Comparison of ENCODE assay signal across 16 mouse cellular contexts in the genomic region with DNA sequence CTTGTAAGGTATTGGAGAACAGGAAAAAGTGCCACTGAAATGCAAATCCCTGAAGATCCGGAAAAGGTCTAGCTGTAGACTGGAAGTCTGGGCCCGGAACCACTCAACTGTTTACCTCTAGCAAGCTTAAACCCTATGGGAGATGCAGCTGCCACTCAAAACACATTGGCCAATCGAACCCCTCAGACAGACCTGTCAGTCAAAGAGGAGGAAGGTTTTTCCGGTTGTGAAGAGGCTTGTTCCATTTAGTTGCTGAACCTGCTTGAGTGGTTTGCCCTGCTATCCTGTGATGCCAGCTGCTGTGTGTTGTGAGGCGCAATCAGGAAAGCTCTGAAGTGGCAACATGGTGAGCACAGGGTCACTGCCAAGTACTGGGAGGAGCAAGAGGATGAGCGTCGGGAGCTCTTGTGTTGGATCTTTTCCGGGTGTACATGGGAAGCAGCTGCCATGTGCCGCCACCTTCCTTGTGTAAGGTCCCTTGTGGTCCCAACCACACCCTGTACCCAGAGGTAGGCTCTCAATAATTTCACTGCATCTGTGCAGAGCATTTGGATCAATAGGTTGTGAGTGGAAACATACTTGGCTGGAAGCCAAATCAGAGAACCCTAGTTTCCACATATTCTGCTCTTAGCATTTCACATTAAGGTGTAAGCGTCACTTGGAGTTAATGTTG. TPM values are rescaled to one million over a fixed set of nuclear protein-coding genes. Genes with fewer than 3 reads are reported as not detected.
DNase-seq lines count a peak whose midpoint lies in the region; ATAC-seq and TF ChIP-seq lines count a peak whose summit lies in the region.
"Had no signal": no experiment of that assay in that cellular context is flagged by ENCODE, and none has a peak within 500 bp of the region (broad histone marks: within the 10 kb centered on the region; RNA-seq: fewer than 3 reads in every experiment).

No protein-coding gene starts in this region.

- no peak for ATAC-seq in heart, embryonic 13.5 days (ENCODE audit: extremely low read depth, insufficient number of reproducible peaks, low FRiP score, low TSS enrichment)
- ATAC-seq in liver, embryonic 11.5 days (replicated peaks; ENCODE audit: low FRiP score), result peak; percentile 78
- ATAC-seq in hindbrain, embryonic 13.5 days (ENCODE audit: low FRiP score), result no peak
- ATAC-seq: forebrain, embryonic 13.5 days had no signal

- peak overlapping the region; percentile 33 for H3K4me3 ChIP-seq in heart, embryonic 13.5 days
- peak overlapping the region; percentile 89 for H3K4me3 ChIP-seq in ES-Bruce4 (ENCODE audit: low read depth, low read length)
- H3K4me3 ChIP-seq in liver, embryonic 11.5 days (ENCODE audit: low read depth, low read length), result peak overlapping the region; percentile 37
- H3K4me3 ChIP-seq in thymus, adult 2 months (ENCODE audit: control insufficient read depth, insufficient read depth, low read length), result no peak overlapping the region
- no peak overlapping the region for H3K4me3 ChIP-seq in hindbrain, embryonic 13.5 days
- no peak overlapping the region for H3K4me3 ChIP-seq in gastrocnemius, adult 2 months
- H3K4me3 ChIP-seq: forebrain, embryonic 13.5 days had no signal

- DNase-seq in heart, adult 18-20 months, result no peak
- peak; percentile 99 for DNase-seq in R1 (ENCODE audit: low read depth, low spot score)
- DNase-seq in liver, embryonic 11.5 days (ENCODE audit: low spot score), result no peak
- no peak for DNase-seq in thymus, adult 2 months
- DNase-seq in gastrocnemius, adult 2 months, result no peak
- DNase-seq: adrenal gland, postnatal 36 days; cerebellum, adult 9-11 months; lung, postnatal 36 days had no signal

- H3K9ac ChIP-seq in heart, embryonic 13.5 days, result no peak overlapping the region
- H3K9ac ChIP-seq in ES-Bruce4 (ENCODE audit: low read depth, poor library complexity, severe bottlenecking), result peak overlapping the region; percentile 26
- no peak overlapping the region for H3K9ac ChIP-seq in liver, embryonic 11.5 days (ENCODE audit: low read depth, low read length)
- no peak overlapping the region for H3K9ac ChIP-seq in hindbrain, embryonic 13.5 days
- H3K9ac ChIP-seq: forebrain, embryonic 13.5 days had no signal

- H3K27me3 ChIP-seq in heart, embryonic 13.5 days (replicated peaks), result no peaks in the 10 kb centered on the region
- H3K27me3 ChIP-seq in ES-Bruce4 (ENCODE audit: control insufficient read depth, insufficient read depth, low read length, poor library complexity, severe bottlenecking), result no peaks in the 10 kb centered on the region
- no peaks in the 10 kb centered on the region for H3K27me3 ChIP-seq in liver, embryonic 11.5 days (replicated peaks; ENCODE audit: control insufficient read depth, insufficient read depth, low read length)
- no peaks in the 10 kb centered on the region; the same call in 1 of the 2 replicates for H3K27me3 ChIP-seq in thymus, adult 2 months (ENCODE audit: control insufficient read depth, insufficient read depth, low read length)
- no peaks in the 10 kb centered on the region for H3K27me3 ChIP-seq in hindbrain, embryonic 13.5 days
- H3K27me3 ChIP-seq: forebrain, embryonic 13.5 days had no signal

- H3K27ac ChIP-seq in heart, embryonic 13.5 days (replicated peaks), result no peak overlapping the region
- H3K27ac ChIP-seq in ES-Bruce4 (ENCODE audit: insufficient read depth, low read length), result peak overlapping the region; percentile 46
- no peak overlapping the region for H3K27ac ChIP-seq in liver, embryonic 11.5 days (ENCODE audit: low read depth, low read length)
- H3K27ac ChIP-seq in thymus, adult 2 months (ENCODE audit: control insufficient read depth, insufficient read depth, low read length), result no peak overlapping the region
- no peak overlapping the region for H3K27ac ChIP-seq in hindbrain, embryonic 13.5 days
- no peak overlapping the region for H3K27ac ChIP-seq in gastrocnemius, adult 2 months
- H3K27ac ChIP-seq: forebrain, embryonic 13.5 days had no signal

- H3K36me3 ChIP-seq in heart, embryonic 13.5 days, result no peaks in the 10 kb centered on the region
- peaks cover 9% of the 10 kb centered on the region; the same call in 1 of the 2 replicates for H3K36me3 ChIP-seq in ES-Bruce4 (ENCODE audit: control insufficient read depth, insufficient read depth, low read length, poor library complexity, severe bottlenecking)
- no peaks in the 10 kb centered on the region for H3K36me3 ChIP-seq in liver, embryonic 11.5 days (ENCODE audit: control insufficient read depth, insufficient read depth, low read length)
- no peaks in the 10 kb centered on the region for H3K36me3 ChIP-seq in thymus, adult 2 months (ENCODE audit: control insufficient read depth, insufficient read depth, low read length)
- no peaks in the 10 kb centered on the region for H3K36me3 ChIP-seq in hindbrain, embryonic 13.5 days

- H3K4me1 ChIP-seq in heart, embryonic 13.5 days, result no peaks in the 10 kb centered on the region
- no peaks in the 10 kb centered on the region for H3K4me1 ChIP-seq in ES-Bruce4 (ENCODE audit: control insufficient read depth, insufficient read depth, low read length)
- H3K4me1 ChIP-seq in liver, embryonic 11.5 days (replicated peaks; ENCODE audit: control insufficient read depth, insufficient read depth, low read length), result no peaks in the 10 kb centered on the region
- no peaks in the 10 kb centered on the region for H3K4me1 ChIP-seq in thymus, adult 2 months (replicated peaks; ENCODE audit: control insufficient read depth, insufficient read depth, low read length)
- no peaks in the 10 kb centered on the region for H3K4me1 ChIP-seq in hindbrain, embryonic 13.5 days (replicated peaks)
- H3K4me1 ChIP-seq: forebrain, embryonic 13.5 days had no signal

- TF ChIP-seq CTCF in ES-Bruce4 (IDR thresholded peaks at IDR 0.05; ENCODE audit: low read depth, low read length), result no peak
- no peak for TF ChIP-seq CTCF in thymus, adult 2 months (IDR thresholded peaks at IDR 0.05; ENCODE audit: borderline replicate concordance, control insufficient read depth, extremely low read depth, insufficient read depth, low read length, poor library complexity)
- no peak for TF ChIP-seq CTCF in gastrocnemius, adult 2 months (IDR thresholded peaks at IDR 0.05)

- no peak for TF ChIP-seq EP300 in ES-Bruce4 (IDR thresholded peaks at IDR 0.05; ENCODE audit: insufficient read depth, low read depth, low read length)

- 0 out of 2 replicates have a peak, but pooled peaks cover 7% of the 10 kb centered on the region for H3K9me3 ChIP-seq in heart, embryonic 13.5 days
- H3K9me3 ChIP-seq in ES-Bruce4 (replicated peaks; ENCODE audit: control insufficient read depth, insufficient read depth, low read length, poor library complexity, severe bottlenecking), result no peaks in the 10 kb centered on the region
- H3K9me3 ChIP-seq in liver, embryonic 11.5 days (ENCODE audit: control insufficient read depth, low read length), result no peaks in the 10 kb centered on the region
- no peaks in the 10 kb centered on the region; the same call in 1 of the 2 replicates for H3K9me3 ChIP-seq in hindbrain, embryonic 13.5 days

- intact Hi-C loops in gastrocnemius, adult 2 months (cut with DNase I), result no loop called here

- WGBS in heart, embryonic 13.5 days, result 54% methylated on average over 10 of the region's 10 CpGs
- 63% methylated on average over 10 of the region's 10 CpGs for WGBS in liver, embryonic 11.5 days
- WGBS in thymus, adult 2 months, result 68% methylated on average over 10 of the region's 10 CpGs
- WGBS in hindbrain, embryonic 13.5 days, result 62% methylated on average over 10 of the region's 10 CpGs

- TF ChIP-seq POLR2A in ES-Bruce4 (IDR thresholded peaks at IDR 0.05; ENCODE audit: insufficient read depth, low read length), result no peak
- TF ChIP-seq POLR2A in thymus, adult 2 months (IDR thresholded peaks at IDR 0.05; ENCODE audit: control insufficient read depth, extremely low read depth, insufficient read depth, low read length, poor library complexity), result no peak

- H3K4me2 ChIP-seq in heart, embryonic 13.5 days, result peak overlapping the region; percentile 32
- peak overlapping the region; percentile 27; the same call in 1 of the 2 replicates for H3K4me2 ChIP-seq in liver, embryonic 11.5 days
- no peak overlapping the region for H3K4me2 ChIP-seq in hindbrain, embryonic 13.5 days
- H3K4me2 ChIP-seq: forebrain, embryonic 13.5 days had no signal

RNA-seq across cellular contexts. Expression of a gene that starts 42.9 kb away (rescaled TPM):
- polyA plus RNA-seq in heart, embryonic 13.5 days (2015; fragmentation: Nextera tagmentation; extraction: Ambion mirVana), result not detected in 2 replicates
- not detected for total RNA-seq in heart, adult 18-20 months (2021)
- polyA plus RNA-seq in ES-Bruce4 (2011; ENCODE audit: insufficient read depth, insufficient read length, low read depth, missing spikeins), result not detected in 2 replicates
- not detected in 2 replicates for polyA plus RNA-seq in liver, embryonic 11.5 days (2014; fragmentation: Nextera tagmentation; extraction: Ambion mirVana)
- not detected in 2 replicates for polyA plus RNA-seq in thymus, adult 2 months (2012; rRNA removed)
- polyA plus RNA-seq in hindbrain, embryonic 13.5 days (2015; fragmentation: Nextera tagmentation; extraction: Ambion mirVana), result not detected in 2 replicates
- total RNA-seq in gastrocnemius, adult 2 months (2021), result not detected
- total RNA-seq: adrenal gland, postnatal 36 days; gastrocnemius, postnatal 4 days; left cerebral cortex, postnatal 25 days had no signal
- polyA plus RNA-seq: forebrain, embryonic 13.5 days; intestine, embryonic 14.5 days; large intestine, adult 2 months had no signal

Comparison
In these comparisons a context has a peak if more than half of its experiments do, and no peak if none do; other contexts are left out.
1. H3K4me3 ChIP-seq: peak in heart, embryonic 13.5 days (single experiment), ES-Bruce4 (single experiment) and liver, embryonic 11.5 days (single experiment); none in thymus, adult 2 months (single experiment), hindbrain, embryonic 13.5 days (single experiment) and gastrocnemius, adult 2 months (single experiment).